Mouse (Mus musculus) ovary, postnatal 10 days (tissue): ENCODE results near the gene Afap1l2.

ENCODE experiments used
- DNase-seq: peaks from one replicate; pipeline ENCODE4 v3.0.0; 2022; ENCODE audit warnings: low spot score

Afap1l2 gene

GRCm38 (mm10) chr19:56976515-56976914 lies 31.5 kb downstream of the Afap1l2 start:
- no peak for DNase-seq

DNA sequence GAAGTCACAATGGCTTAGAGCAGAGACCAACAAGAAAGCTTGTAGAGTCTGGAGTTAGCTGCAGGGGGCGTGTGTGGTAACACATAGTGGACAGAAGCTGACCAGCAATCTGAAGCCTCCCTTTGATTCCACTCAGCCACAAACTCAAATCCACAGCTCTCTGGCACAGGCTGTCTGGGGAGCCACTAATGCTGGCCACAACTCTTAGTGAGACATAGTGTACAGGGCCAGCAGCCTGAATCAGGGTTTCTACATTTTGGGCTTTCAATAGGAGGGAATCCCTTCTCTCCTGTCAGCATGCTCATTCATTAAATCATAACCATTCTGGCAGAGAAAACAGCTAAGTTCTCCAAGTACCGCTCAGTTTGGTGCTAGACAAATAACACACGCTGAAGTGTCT lies 32.5 kb downstream of the Afap1l2 start:
- DNase-seq: no peak

DNA sequence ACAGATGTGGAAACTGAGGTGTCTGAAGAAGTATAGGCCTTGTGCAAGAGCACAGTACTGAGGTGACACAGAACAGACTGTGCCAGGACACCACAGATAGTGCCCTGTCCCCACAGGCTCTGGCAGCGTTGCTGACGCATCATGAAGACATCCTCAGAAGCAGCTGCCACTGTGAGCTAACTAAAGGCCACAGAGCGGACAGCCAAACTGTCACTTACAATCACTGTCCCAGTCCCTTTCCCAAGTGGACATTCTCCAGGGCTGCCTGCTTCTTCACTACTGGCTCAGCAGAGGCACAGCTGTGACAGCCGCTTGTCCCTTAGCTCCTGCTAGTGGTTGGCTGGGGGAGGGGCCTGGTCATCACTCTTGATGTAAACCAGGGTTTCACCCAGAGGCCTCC lies 33.9 kb downstream of the Afap1l2 start:
- DNase-seq: no peak

GRCm38 (mm10) chr19:56972768-56973167 lies 35.3 kb downstream of the Afap1l2 start:
- DNase-seq: no peak

- no peak for DNase-seq
These were observed 36.7 kb downstream of the Afap1l2 start for GRCm38 (mm10) chr19:56971347-56971746.

DNA sequence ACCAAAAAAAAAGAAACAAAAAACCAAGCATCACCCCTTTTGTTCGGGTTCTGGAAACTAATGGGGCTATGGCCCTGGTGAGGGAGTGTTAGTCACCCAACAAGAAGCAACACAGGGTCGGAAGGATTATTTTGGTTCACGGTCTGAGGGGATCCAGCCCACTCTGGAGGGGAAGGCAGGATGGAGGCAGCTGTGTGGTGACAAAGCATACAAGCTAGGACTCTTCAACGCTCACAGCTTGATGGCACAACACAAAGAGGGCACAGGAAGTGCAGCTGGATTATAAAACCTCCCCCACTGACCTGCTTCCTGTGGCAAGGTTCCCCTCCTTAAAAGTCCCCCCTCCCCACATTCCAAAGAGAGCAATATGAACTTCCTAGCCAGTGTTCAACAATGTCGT lies 44.2 kb downstream of the Afap1l2 start:
- no peak for DNase-seq

- no peak for DNase-seq
These were observed 48.4 kb downstream of the Afap1l2 start for GRCm38 (mm10) chr19:56959601-56960000.

DNA sequence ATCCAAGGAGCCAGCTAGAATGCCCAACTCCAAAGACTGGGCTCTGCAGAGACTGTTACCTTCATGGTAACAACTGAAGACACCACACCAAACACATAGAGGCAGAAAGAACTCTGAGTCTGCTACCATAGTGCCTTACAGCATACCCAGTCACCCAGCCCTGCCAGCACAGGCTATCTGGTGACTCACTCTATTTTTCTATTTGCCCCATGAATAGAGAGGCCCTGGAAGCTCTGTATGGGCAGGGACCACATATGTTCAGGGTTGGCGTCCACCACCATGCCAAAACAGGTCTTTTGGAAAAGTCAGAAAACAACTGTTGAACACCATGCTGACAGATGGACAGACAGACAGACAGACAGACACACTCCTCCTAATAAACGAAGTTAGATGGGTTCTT lies 49.0 kb downstream of the Afap1l2 start:
- DNase-seq: no peak

DNA sequence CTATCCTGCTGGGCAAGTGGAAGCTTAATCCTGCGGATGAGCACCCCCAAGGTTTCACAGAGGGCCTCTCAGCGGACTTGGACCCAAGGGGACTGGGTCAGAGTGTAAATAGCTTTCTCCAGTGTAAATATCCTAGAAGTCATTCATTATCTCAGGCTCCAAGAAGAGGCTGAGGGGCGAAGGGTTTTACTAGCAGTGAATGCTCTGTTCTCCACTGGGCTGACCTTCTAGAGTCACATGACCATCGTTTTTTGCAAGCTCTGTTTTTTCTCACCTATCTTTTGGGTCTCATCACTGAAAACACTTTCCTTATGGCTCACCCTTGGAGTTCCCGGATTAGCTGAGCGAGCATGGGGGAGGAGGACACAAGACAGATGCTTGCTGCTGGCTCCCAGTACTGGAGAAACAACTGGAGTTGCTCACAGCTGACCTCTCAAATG lies 49.4 kb downstream of the Afap1l2 start:
- DNase-seq: no peak

DNA sequence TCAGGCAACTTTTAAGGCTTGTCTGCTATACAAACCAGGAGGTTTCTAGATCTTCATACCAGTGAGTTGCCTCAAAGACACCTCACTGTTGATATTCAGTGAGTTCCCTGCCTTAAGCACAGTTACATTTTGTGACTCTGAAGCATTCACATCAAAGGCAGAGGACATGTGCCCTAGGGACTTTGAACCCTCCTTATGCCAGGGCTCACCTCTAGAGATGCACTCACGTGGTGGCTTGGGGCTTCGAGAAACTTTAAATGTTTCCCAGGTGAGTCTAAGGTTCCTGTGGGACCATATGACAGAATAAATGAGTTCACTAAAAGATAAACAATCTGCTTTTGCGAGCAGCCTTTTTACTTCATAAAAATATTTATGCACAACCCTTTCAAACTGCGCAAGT lies 50.0 kb downstream of the Afap1l2 start:
- DNase-seq: no peak

- DNase-seq: no peak
These were observed 52.2 kb downstream of the Afap1l2 start for GRCm38 (mm10) chr19:56955568-56956513.

GRCm38 (mm10) chr19:56954857-56955256 lies 53.2 kb downstream of the Afap1l2 start:
- DNase-seq: no peak

- DNase-seq: no peak
These were observed 54.2 kb downstream of the Afap1l2 start for GRCm38 (mm10) chr19:56953856-56954255.

DNA sequence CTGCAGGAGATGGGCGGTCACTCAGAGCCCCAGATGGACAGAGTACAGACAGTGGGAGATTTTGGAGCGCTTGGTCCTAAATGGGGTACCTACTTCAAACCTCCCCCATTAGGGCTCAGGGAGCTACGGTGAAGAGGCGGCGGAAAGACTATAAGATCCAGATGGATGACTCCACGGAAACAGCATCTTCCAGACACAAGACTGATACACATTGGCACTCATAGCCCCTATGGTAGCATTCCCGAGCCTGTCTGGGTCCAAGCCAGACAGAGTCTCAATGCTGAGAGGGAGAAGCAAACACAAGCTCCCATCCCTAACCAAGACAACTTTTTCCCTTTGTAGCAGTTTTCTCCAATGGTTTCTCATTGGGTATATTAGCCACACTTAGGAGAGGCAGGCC lies 57.2 kb downstream of the Afap1l2 start:
- no peak for DNase-seq

GRCm38 (mm10) chr19:56949868-56950267 lies 58.2 kb downstream of the Afap1l2 start:
- no peak for DNase-seq

DNA sequence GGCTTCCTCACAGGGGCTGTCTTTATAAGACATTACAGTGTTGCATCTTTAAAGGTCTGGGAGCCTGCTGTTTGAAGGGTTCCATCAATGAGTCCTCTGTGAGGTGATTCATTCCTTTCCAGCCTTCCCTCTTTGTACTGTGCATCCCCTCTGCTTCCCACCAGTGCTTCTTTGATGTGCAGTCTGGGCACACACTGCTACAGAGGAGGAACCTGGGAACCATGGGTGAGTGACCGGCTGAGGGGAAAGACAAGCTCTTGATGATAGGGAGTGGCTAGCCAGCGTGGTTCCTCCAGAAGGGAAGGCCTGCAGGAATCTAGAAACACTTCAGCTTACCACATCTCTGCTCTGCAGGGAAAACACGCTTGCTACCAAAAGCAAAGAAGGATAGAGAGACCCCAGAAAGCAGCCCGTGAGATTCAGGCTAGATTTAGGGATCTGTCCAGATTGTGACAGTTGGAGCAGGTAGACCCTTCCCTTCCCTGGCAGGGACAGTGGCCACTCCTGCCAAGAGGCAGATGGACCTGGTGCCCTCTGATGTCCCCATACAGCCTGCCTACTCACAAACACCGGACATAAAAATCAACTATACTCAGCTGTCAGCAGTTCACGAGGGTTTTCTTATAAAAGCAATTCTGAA lies 59.9 kb downstream of the Afap1l2 start:
- DNase-seq: no peak

- DNase-seq: no peak
These were observed 61.3 kb downstream of the Afap1l2 start for GRCm38 (mm10) chr19:56946727-56947126.

GRCm38 (mm10) chr19:56946277-56946676 lies 61.8 kb downstream of the Afap1l2 start:
- DNase-seq: no peak

DNA sequence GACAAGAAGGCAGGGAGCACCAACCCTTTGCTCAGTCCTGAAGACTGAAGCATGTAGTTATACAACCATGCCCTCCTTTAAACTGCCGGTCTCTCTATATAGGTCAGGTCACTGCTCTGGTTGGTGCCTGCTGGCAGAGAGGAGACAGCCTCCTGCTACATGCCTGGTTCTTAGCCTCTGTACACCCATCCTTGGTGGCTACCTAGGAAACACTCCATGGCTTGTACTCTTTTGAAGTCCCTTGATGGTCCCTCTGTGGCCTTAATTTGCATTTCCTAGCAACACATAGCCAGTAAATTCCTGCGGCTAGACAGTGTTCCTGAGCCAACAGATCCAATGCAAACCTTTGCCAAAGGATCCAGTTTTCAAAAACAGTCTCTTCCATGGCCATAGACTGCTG lies 62.4 kb downstream of the Afap1l2 start:
- DNase-seq: no peak

DNA sequence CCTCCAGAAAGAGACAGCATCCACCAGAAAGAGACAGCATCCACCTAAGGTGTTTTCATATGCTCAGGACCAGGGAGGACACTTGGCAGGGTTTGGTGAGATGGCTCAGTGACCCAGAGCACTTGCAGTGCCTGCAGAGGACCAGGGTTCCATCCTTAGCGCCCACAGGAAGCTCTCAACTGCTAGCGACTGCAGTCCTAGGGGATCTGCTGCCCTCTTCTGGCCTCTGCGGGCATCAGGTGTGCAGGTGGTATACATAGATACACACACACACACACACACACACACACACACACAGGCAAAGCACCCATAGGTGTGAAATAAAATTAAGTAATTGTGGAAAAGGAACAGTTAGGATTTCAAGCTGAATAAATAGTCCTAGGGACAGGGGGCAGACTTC lies 63.2 kb downstream of the Afap1l2 start:
- DNase-seq: no peak

- DNase-seq: no peak
These were observed 63.8 kb downstream of the Afap1l2 start for GRCm38 (mm10) chr19:56944211-56944610.

- no peak for DNase-seq
These were observed 65.8 kb downstream of the Afap1l2 start for GRCm38 (mm10) chr19:56942216-56942615.

DNA sequence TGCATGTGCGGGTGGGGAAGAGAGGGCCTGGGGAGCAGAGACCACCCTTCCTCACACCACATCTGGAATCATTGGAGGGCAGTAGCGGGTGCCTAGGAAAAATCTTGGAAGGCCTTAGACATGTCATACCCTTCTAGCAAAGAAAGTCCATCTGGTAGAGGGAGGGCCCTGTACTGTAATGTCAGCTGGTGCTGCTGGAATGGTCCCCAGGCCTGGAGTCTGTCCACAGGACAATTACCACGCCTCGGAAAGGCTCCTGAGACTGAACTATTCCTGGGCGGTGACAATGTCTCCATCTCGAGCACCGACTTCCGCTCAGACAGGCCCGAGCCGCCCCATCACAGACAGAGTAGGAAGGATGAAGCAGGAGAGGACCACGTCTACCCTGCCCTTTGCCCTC lies 67.5 kb downstream of the Afap1l2 start:
- no peak for DNase-seq
